Mouse (Mus musculus): ENCODE results near the gene Aes. TPM values are rescaled to one million over a fixed set of nuclear protein-coding genes. Genes with fewer than 3 reads are reported as not detected.

Gene Aes
- total RNA-seq, 2 experiments from 2014 or later, result 1,086 to 1,128 TPM

DNA sequence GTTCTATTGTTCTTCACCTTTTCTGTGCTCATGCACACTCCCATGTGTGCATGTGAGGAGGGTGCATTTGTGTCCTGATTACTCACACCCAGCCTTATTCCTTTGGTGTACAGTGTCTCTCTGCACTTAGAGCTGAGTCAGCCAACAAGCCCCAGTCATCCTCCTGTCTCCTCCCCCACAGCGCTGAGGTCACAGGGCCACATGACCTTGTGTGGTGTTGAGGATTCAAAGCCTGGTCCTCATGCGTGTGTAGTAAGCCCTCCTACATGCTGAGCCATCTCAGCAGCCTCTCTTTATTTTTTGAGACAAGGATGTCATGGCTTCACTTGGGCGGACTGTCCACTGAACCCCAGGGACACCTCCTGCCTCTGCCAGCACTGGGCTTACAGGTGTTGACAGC is 53.5 kb downstream of the Aes start:
- DNase-seq (ENCODE audit: low spot score), result no peak
- intact Hi-C loops (cut with DNase I), result no loop called here

DNA sequence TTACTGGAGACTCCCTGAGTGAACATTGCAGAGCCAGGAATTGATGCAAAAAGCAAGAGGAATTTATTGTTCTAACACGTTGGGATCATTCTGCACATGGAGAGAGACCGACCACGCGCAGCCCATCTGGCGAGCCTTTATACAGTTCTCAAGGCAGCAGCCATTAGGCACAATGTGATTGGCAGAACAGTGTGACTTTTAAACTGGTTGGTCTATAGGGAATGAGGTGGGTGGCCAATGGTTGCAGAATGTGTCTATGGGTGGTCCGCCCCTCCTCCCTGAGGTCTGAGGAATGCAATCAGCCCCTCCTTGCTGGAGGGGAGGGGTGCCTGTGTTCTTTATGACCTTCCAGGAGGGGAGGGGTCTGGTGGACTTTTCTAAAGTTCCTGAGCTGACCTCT is 56.2 kb downstream of the Aes start:
- intact Hi-C loops (cut with DNase I), result no loop called here

More for the DNA sequence above, 56.2 kb downstream of the Aes start:
- DNase-seq (ENCODE audit: low spot score), result no peak

Other genes with a start within 250 kb of the Aes start
- gene Cactin, start 238.4 kb upstream of the Aes start, total RNA-seq (2021), result 10 to 100 TPM; 13.5 to 16.6 TPM
- gene Tbxa2r, start 230.8 kb upstream of the Aes start, total RNA-seq (2021), result 1 to 10 TPM; 4.8 to 5.7 TPM
- 1 to 10 TPM; 4.8 to 5.4 TPM for gene Gipc3, start 216.2 kb upstream of the Aes start, total RNA-seq (2021)
- gene Hmg20b, start 209.0 kb upstream of the Aes start, total RNA-seq (2021), result 10 to 100 TPM; 68.7 to 70.2 TPM
- 10 to 100 TPM; 12.5 to 13.7 TPM for gene Mfsd12, start 202.0 kb upstream of the Aes start, total RNA-seq (2021)
- gene 4930404N11Rik, start 193.7 kb upstream of the Aes start, total RNA-seq (2021), result 1 to 10 TPM in 1 of 2 experiments, under 1 TPM in 1; 0.78 to 1.2 TPM
- 10 to 100 TPM; 27.7 to 32.3 TPM for gene Fzr1, start 181.0 kb upstream of the Aes start, total RNA-seq (2021)
- gene Dohh, start 175.1 kb upstream of the Aes start, total RNA-seq (2021), result 10 to 100 TPM; 52.0 to 56.2 TPM
- gene Gm48551, start 175.0 kb upstream of the Aes start, total RNA-seq (2021), result under 1 TPM; 0.61 to 0.78 TPM
- under 1 TPM in 1 of 2 experiments, not detected in 1; 0.70 TPM for gene Gm48552, start 170.5 kb upstream of the Aes start, total RNA-seq (2021)
- gene Smim24, start 166.4 kb upstream of the Aes start, total RNA-seq (2021), result 1 to 10 TPM; 2.0 TPM
- gene Nfic, start 103.9 kb upstream of the Aes start, total RNA-seq (2021), result 100 to 1,000 TPM; 110 to 130 TPM
- gene Celf5, start 76.8 kb upstream of the Aes start, total RNA-seq (2021), result under 1 TPM; 0.17 to 0.47 TPM
- 10 to 100 TPM; 65.3 to 65.6 TPM for gene Ncln, start 63.1 kb upstream of the Aes start, total RNA-seq (2021)
- gene S1pr4, start 59.4 kb upstream of the Aes start, total RNA-seq (2021), result 1 to 10 TPM; 1.0 to 1.1 TPM
- 1 to 10 TPM in 1 of 2 experiments, under 1 TPM in 1; 0.81 to 1.0 TPM for gene Gna15, start 35.3 kb upstream of the Aes start, total RNA-seq (2021)
- gene Gna11, start 14.3 kb upstream of the Aes start, total RNA-seq (2021), result 10 to 100 TPM; 49.6 to 54.6 TPM
- gene Tle2, start 15.1 kb downstream of the Aes start, total RNA-seq (2021), result 1 to 10 TPM; 8.4 to 9.7 TPM
- 1 to 10 TPM; 6.7 to 7.4 TPM for gene Tle6, start 41.6 kb downstream of the Aes start, total RNA-seq (2021)
- gene BC025920, start 46.8 kb downstream of the Aes start, total RNA-seq (2021), result 1 to 10 TPM; 1.9 to 2.8 TPM
- gene Sirt6, start 68.3 kb downstream of the Aes start, total RNA-seq (2021), result 1 to 10 TPM; 8.0 to 8.5 TPM
- 10 to 100 TPM in 1 of 2 experiments, 1 to 10 TPM in 1; 9.4 to 10.1 TPM for gene Ankrd24, start 69.1 kb downstream of the Aes start, total RNA-seq (2021)
- gene Gm10778, start 89.6 kb downstream of the Aes start, total RNA-seq (2021), result 1 to 10 TPM; 1.7 to 3.0 TPM
- gene Zfp433, start 145.3 kb downstream of the Aes start, total RNA-seq (2021), result 1 to 10 TPM; 3.7 to 6.5 TPM
- 1 to 10 TPM; 2.1 to 3.0 TPM for gene Gm3055, start 211.7 kb downstream of the Aes start, total RNA-seq (2021)

Measured in heart, postnatal 25 days (tissue).